Comparison of ENCODE assay signal across 23 mouse cellular contexts in genomic region chr10:45303315-45304036, GRCm38 (mm10). TPM values are rescaled to one million over a fixed set of nuclear protein-coding genes. Genes with fewer than 3 reads are reported as not detected.
"Had no signal": no experiment of that assay in that cellular context is flagged by ENCODE, and none has a peak within 500 bp of the region (broad histone marks: within the 10 kb centered on the region; RNA-seq: fewer than 3 reads in every experiment).

No protein-coding gene starts in this region.

- H3K4me2 ChIP-seq: kidney, embryonic 15.5 days; limb, embryonic 13.5 days; liver, embryonic 12.5 days; liver, embryonic 15.5 days; lung, embryonic 15.5 days; midbrain, embryonic 11.5 days; neural tube, embryonic 12.5 days had no signal

- H3K27me3 ChIP-seq: kidney, embryonic 15.5 days; limb, embryonic 13.5 days; liver, embryonic 12.5 days; liver, embryonic 15.5 days; lung, embryonic 15.5 days; neural tube, embryonic 12.5 days had no signal

- H3K9me3 ChIP-seq: kidney, embryonic 15.5 days; limb, embryonic 10.5 days; limb, embryonic 13.5 days; liver, embryonic 12.5 days; liver, embryonic 15.5 days; lung, embryonic 15.5 days; neural tube, embryonic 12.5 days had no signal

- H3K36me3 ChIP-seq: kidney, embryonic 15.5 days; limb, embryonic 10.5 days; limb, embryonic 13.5 days; liver, embryonic 12.5 days; liver, embryonic 15.5 days; lung, embryonic 15.5 days; neural tube, embryonic 12.5 days had no signal

- H3K4me3 ChIP-seq: kidney, embryonic 15.5 days; limb, embryonic 10.5 days; limb, embryonic 13.5 days; liver, embryonic 12.5 days; liver, embryonic 15.5 days; lung, embryonic 15.5 days; neural tube, embryonic 12.5 days had no signal

- DNase-seq: kidney, adult 11 months; kidney, adult 8-10 months; kidney, postnatal 10 days; kidney, postnatal 36 days; liver; lung, adult 18-20 months; lung, postnatal 10 days; lung, postnatal 4 days; midbrain, embryonic 14.5 days; right cerebral cortex, postnatal 14 days; right cerebral cortex, postnatal 4 days; thymus, postnatal 25 days had no signal

- H3K27ac ChIP-seq: kidney, embryonic 15.5 days; limb, embryonic 10.5 days; limb, embryonic 13.5 days; liver, embryonic 12.5 days; liver, embryonic 15.5 days; lung, embryonic 15.5 days; neural tube, embryonic 12.5 days; stomach, postnatal 0 days had no signal

- ATAC-seq: liver, embryonic 12.5 days had no signal

- H3K4me1 ChIP-seq: kidney, embryonic 15.5 days; limb, embryonic 13.5 days; liver, embryonic 12.5 days; liver, embryonic 15.5 days; lung, embryonic 15.5 days; neural tube, embryonic 12.5 days had no signal

- H3K9ac ChIP-seq: kidney, embryonic 15.5 days; limb, embryonic 13.5 days; liver, embryonic 12.5 days; liver, embryonic 15.5 days; lung, embryonic 15.5 days; neural tube, embryonic 12.5 days had no signal

RNA-seq across cellular contexts. Expression of gene Bves, which starts 32.1 kb away (rescaled TPM):
- total RNA-seq: megakaryocyte progenitor cell, adult 5-6 weeks; megakaryocyte-erythroid progenitor cell, adult 5-6 weeks had no signal
